Mouse (Mus musculus): Measurements from ENCODE around the gene Tln2. TPM values are rescaled to one million over a fixed set of nuclear protein-coding genes. Genes with fewer than 3 reads are reported as not detected.

Tln2 gene
- polyA plus RNA-seq, 1 experiment, result 0.50 TPM

DNA sequence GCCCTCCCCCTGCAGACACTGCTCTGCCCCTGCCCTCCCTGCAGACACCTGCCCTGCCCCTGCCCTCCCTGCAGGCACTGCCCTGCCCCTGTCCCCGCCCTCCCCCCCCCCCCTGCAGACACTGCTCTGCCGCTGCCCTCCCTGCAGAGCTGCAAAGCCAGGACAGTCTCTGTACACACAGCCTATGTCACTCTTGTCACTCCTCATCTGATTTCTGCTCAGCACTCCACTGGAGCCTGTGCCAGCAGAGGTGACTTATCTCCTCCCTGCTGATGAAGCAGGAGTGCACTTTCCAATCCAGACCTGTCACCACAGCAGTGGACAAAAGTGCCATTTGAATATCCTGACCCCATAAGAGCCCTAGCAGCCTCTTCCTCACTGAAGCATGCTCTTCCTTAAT lies 118.0 kb downstream of the Tln2 start:
- no peak overlapping the region for H3K4me3 ChIP-seq (ENCODE audit: extremely low read depth, insufficient read depth, insufficient read length)
- no peaks in the 10 kb centered on the region for H3K4me1 ChIP-seq (ENCODE audit: control insufficient read depth, insufficient read depth, insufficient read length)
- no peak for TF ChIP-seq POLR2A (IDR thresholded peaks at IDR 0.05; ENCODE audit: low read depth, low read length)
- no peak for TF ChIP-seq CTCF (IDR thresholded peaks at IDR 0.05; ENCODE audit: extremely low read depth, insufficient read depth, insufficient read length, insufficient replicate concordance)
- no peak overlapping the region for H3K27ac ChIP-seq (ENCODE audit: insufficient read depth, low read length)
- H3K27me3 ChIP-seq (ENCODE audit: control insufficient read depth, insufficient read depth, low read length), result no peaks in the 10 kb centered on the region
- H3K36me3 ChIP-seq (ENCODE audit: control insufficient read depth, insufficient read depth, low read length), result no peaks in the 10 kb centered on the region
- no peak for DNase-seq (ENCODE audit: low read depth in 1 of 2, low spot score in 2 of 2)
- WGBS, result no CpG with 5 or more reads among the region's 2 CpGs

DNA sequence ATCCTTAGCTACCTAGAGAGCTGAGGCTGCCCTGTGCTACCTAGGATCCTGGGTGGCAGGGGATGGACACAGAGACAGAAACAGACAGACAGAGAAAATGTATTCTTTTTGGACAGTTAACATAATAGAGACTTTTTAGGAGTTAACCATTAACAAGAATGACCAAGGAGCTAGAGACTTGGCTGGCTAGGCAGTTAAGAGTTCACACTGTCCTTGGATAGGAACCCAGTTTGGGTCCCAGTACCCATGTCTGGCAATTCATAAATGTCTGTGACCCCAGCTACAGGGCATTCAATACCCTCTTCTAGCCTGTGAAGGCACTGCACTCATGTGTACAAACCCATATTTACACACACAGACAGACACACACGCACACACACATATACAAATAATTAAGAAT lies 122.0 kb downstream of the Tln2 start:
- no peak for TF ChIP-seq POLR2A (IDR thresholded peaks at IDR 0.05; ENCODE audit: low read depth, low read length)
- no peak for TF ChIP-seq CTCF (IDR thresholded peaks at IDR 0.05; ENCODE audit: extremely low read depth, insufficient read depth, insufficient read length, insufficient replicate concordance)
- Histone ChIP-seq H3K27me3 (ENCODE audit: control insufficient read depth, insufficient read depth, low read length) (no peaks in the 10 kb centered on the region), H3K36me3 (ENCODE audit: control insufficient read depth, insufficient read depth, low read length) (no peaks in the 10 kb centered on the region), H3K4me1 (ENCODE audit: control insufficient read depth, insufficient read depth, insufficient read length) (no peaks in the 10 kb centered on the region), H3K4me3 (ENCODE audit: extremely low read depth, insufficient read depth, insufficient read length) (no peak overlapping the region), H3K27ac (ENCODE audit: insufficient read depth, low read length) (no peak overlapping the region)
- WGBS, result 90% methylated on average over 1 of the region's 1 CpGs
- no peak for DNase-seq (ENCODE audit: low read depth in 1 of 2, low spot score in 2 of 2)

DNA sequence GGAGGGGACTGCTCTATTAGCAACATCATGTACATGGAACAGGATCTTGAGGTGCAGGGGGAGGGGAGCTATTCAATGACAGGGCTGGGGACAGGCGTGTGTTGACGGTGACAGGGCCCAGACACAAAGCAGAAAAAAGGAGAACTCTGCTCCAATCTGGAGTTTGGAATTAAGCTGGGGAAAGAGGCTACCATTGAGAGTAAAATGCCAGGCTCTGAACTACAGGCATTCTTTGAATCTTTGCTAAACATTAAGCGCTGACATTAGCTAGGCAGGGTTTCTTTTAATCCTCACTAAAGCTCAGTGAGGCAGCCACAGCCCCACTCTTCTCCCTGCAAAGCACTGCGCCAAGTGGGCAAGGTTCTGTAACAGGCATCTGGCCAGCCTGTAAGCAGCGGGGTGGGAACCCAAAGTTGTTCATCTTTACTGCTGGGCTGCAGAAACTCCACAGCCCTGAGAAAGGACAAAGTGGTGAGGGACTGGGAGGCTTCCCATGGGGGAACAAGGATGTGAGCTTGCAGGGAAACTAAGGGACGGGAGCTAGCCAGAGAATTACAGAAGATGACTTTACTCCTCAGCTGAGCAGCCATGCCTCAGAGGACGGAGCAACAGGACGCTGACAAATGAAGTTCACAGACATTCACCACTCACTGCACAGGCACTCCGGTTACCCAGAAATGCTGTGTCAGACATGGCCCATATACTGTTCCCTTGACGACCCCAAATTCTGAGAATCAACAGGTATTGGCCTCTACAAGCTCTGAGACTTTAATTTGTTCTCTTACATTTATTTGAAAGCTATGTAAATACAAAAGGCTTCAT lies 124.0 kb downstream of the Tln2 start:
- no peak overlapping the region for H3K4me3 ChIP-seq (ENCODE audit: extremely low read depth, insufficient read depth, insufficient read length)
- no peak overlapping the region for H3K27ac ChIP-seq (ENCODE audit: insufficient read depth, low read length)
- H3K36me3 ChIP-seq (ENCODE audit: control insufficient read depth, insufficient read depth, low read length), result no peaks in the 10 kb centered on the region
- WGBS, result 73% methylated on average over 10 of the region's 10 CpGs
- TF ChIP-seq POLR2A (IDR thresholded peaks at IDR 0.05; ENCODE audit: low read depth, low read length) (no peak), CTCF (IDR thresholded peaks at IDR 0.05; ENCODE audit: extremely low read depth, insufficient read depth, insufficient read length, insufficient replicate concordance) (no peak)
- H3K4me1 ChIP-seq (ENCODE audit: control insufficient read depth, insufficient read depth, insufficient read length), result no peaks in the 10 kb centered on the region
- H3K27me3 ChIP-seq (ENCODE audit: control insufficient read depth, insufficient read depth, low read length), result no peaks in the 10 kb centered on the region
- no peak for DNase-seq (ENCODE audit: low read depth in 1 of 2, low spot score in 2 of 2)

DNA sequence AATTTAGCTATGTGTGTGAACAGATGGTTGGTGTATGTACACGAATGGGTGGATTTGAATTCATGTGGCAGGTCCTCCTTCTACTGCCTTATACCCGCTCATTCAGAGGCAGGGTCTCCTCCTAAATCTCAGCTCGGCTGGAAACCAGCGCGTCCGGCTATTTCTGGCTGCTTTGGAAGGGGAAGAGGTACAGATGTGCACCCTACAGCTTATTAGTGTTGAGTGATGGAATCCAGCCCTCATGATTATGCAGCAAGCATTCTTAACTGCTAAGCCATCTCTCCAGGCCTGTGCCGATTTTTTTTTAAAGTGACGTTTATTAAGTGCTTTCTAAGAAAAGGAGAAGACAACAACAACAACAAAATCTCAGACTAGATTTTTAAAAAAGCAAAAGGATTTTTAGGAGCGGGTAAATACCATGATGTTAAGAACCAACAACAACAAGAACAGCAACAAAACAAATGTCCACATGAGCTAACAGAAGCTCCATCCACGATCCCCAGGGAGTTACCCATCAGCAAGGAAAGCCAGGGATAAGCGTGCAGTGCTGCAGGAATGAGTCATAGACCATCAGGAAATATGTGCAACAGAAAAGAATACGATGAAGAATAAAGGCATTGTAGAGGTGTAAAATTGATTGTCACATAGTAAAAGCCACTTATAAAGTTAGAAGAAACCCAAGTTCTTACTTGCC lies 130.2 kb downstream of the Tln2 start:
- Histone ChIP-seq H3K4me1 (ENCODE audit: control insufficient read depth, insufficient read depth, insufficient read length) (no peaks in the 10 kb centered on the region), H3K36me3 (ENCODE audit: control insufficient read depth, insufficient read depth, low read length) (no peaks in the 10 kb centered on the region), H3K27ac (ENCODE audit: insufficient read depth, low read length) (no peak overlapping the region), H3K27me3 (ENCODE audit: control insufficient read depth, insufficient read depth, low read length) (no peaks in the 10 kb centered on the region), H3K4me3 (ENCODE audit: extremely low read depth, insufficient read depth, insufficient read length) (no peak overlapping the region)
- WGBS, result 85% methylated on average over 12 of the region's 12 CpGs
- no peak for TF ChIP-seq CTCF (IDR thresholded peaks at IDR 0.05; ENCODE audit: extremely low read depth, insufficient read depth, insufficient read length, insufficient replicate concordance)
- no peak for TF ChIP-seq POLR2A (IDR thresholded peaks at IDR 0.05; ENCODE audit: low read depth, low read length)
- DNase-seq (ENCODE audit: low read depth in 1 of 2, low spot score in 2 of 2), result no peak

DNA sequence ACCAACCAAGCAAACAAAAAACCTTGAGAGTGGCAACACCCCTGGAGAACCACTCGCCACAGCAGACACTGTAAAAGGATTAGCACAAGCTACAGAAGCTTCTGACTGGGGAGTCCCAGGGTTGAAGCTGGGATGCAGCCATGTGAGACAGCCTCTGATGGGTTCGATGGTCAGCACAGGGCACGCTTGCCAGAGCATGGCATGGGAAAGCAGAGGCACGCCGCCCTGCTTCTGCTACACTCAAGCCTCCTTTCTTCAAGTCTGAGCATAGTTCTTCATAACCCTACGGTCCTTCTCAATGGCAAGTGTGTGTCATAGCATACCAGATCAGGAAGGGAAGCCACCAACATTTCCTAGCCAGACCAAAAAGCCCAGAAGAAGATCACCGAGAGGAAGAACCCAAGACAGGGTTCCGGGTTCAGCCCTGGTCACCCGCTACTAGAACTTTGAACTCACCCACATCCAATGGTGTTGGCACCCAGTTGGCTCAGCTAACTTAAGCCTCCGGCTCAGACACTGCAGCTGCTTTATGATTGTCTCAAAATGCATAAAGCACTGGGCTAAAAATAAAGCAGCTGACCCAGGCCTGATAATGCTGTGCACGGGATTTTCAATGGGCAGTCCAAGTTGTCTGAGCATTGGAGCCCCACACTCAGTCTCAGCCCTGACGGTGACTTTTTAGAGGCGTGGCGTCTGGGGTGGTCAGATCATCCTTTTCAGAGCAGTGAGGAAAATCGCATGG lies 131.0 kb downstream of the Tln2 start:
- no peak overlapping the region for H3K27ac ChIP-seq (ENCODE audit: insufficient read depth, low read length)
- no peak for DNase-seq (ENCODE audit: low read depth in 1 of 2, low spot score in 2 of 2)
- no peaks in the 10 kb centered on the region for H3K36me3 ChIP-seq (ENCODE audit: control insufficient read depth, insufficient read depth, low read length)
- no peaks in the 10 kb centered on the region for H3K27me3 ChIP-seq (ENCODE audit: control insufficient read depth, insufficient read depth, low read length)
- no peak overlapping the region for H3K4me3 ChIP-seq (ENCODE audit: extremely low read depth, insufficient read depth, insufficient read length)
- no peaks in the 10 kb centered on the region for H3K4me1 ChIP-seq (ENCODE audit: control insufficient read depth, insufficient read depth, insufficient read length)
- 83% methylated on average over 15 of the region's 15 CpGs for WGBS
- TF ChIP-seq CTCF (IDR thresholded peaks at IDR 0.05; ENCODE audit: extremely low read depth, insufficient read depth, insufficient read length, insufficient replicate concordance), result no peak
- TF ChIP-seq POLR2A (IDR thresholded peaks at IDR 0.05; ENCODE audit: low read depth, low read length), result no peak

DNA sequence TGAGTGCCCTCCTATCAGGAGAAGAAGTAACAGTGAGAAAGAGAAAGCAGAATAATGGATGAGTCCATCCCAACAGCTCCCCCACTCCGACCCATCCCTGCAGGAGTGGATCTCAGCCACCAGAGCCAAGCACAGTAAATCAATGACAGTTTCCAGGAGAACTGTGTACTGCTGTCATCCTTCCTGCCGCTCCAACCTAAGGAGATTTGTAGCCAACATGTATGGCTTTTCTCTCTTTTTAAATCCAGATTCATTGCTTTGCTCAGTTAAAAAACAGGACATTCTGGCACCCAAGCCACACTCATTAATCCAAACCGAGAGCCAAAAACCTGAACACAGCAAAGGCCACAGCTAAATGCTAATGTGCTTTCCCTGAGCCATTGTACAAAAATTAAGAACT lies 133.2 kb downstream of the Tln2 start:
- no peak for DNase-seq (ENCODE audit: low read depth in 1 of 2, low spot score in 2 of 2)
- Histone ChIP-seq H3K4me1 (ENCODE audit: control insufficient read depth, insufficient read depth, insufficient read length) (no peaks in the 10 kb centered on the region), H3K27me3 (ENCODE audit: control insufficient read depth, insufficient read depth, low read length) (no peaks in the 10 kb centered on the region), H3K4me3 (ENCODE audit: extremely low read depth, insufficient read depth, insufficient read length) (no peak overlapping the region), H3K27ac (ENCODE audit: insufficient read depth, low read length) (no peak overlapping the region), H3K36me3 (ENCODE audit: control insufficient read depth, insufficient read depth, low read length) (no peaks in the 10 kb centered on the region)
- 84% methylated on average over 3 of the region's 3 CpGs for WGBS
- TF ChIP-seq CTCF (IDR thresholded peaks at IDR 0.05; ENCODE audit: extremely low read depth, insufficient read depth, insufficient read length, insufficient replicate concordance), result no peak
- TF ChIP-seq POLR2A (IDR thresholded peaks at IDR 0.05; ENCODE audit: low read depth, low read length), result no peak

Measured in spleen, adult 2 months (tissue).